Mouse (Mus musculus) stomach, postnatal 0 days (tissue): Measurements from ENCODE around the gene Ly86.

Experiments
- CTCF ChIP-seq: IDR thresholded peaks from 2 replicates; pipeline ENCODE4 v1.5.1; 2016; ENCODE audit warnings: antibody characterized with exemption, low read depth, mild to moderate bottlenecking, moderate library complexity
- EP300 ChIP-seq: optimal IDR thresholded peaks from 2 replicates; pipeline ENCODE3; 2016; ENCODE audit warnings: antibody characterized with exemption

- TF ChIP-seq EP300 (no peak), CTCF (no peak)
These were observed 37.0 kb upstream of the Ly86 start for GRCm38 (mm10) chr13:37308006-37308405.
